Mouse (Mus musculus) left cerebral cortex, adult 8-10 months (tissue): ENCODE results near the gene Cxcl16. TPM values are rescaled to one million over a fixed set of nuclear protein-coding genes. Genes with fewer than 3 reads are reported as not detected.
A peak's percentile ranks its signal among the peaks of the same experiment; 100 is the strongest.
"Not testable (repeated sequence)": the region's sequence is repeated elsewhere in the genome, so short reads cannot be mapped to it uniquely, and the experiment has no call there.

Experiments used
- DNase-seq, 2 experiments: peaks; one replicate each; pipeline ENCODE4 v3.0.0; 2022; ENCODE audit warnings: low spot score in 2 of 2
- total RNA-seq, 4 experiments: library from RNA; stranded (reverse); gene quantifications; 2 replicates each; pipeline ENCODE4 v1.2.4; 2022

Cxcl16 gene
- total RNA-seq, 4 experiments from 2014 or later, result 0.97 to 4.6 (median 2.3) TPM

- DNase-seq, result no peak
These were observed 6.3 kb downstream of the Cxcl16 start for GRCm38 (mm10) chr11:70453261-70454044.

- peak; percentile 93 for DNase-seq
These were observed 7.8 kb downstream of the Cxcl16 start, which contains the start of gene Med11 for GRCm38 (mm10) chr11:70451797-70452498. Med11 (plus strand) TSS chr11:70451919.

GRCm38 (mm10) chr11:70450926-70451325 is 8.9 kb downstream of the Cxcl16 start:
- no peak for DNase-seq

GRCm38 (mm10) chr11:70447373-70447772 is 12.4 kb downstream of the Cxcl16 start:
- no peak for DNase-seq

- no peak for DNase-seq
These were observed 13.0 kb downstream of the Cxcl16 start for GRCm38 (mm10) chr11:70446756-70447155.

- no peak for DNase-seq
These were observed 15.1 kb downstream of the Cxcl16 start for GRCm38 (mm10) chr11:70444667-70445066.

DNA sequence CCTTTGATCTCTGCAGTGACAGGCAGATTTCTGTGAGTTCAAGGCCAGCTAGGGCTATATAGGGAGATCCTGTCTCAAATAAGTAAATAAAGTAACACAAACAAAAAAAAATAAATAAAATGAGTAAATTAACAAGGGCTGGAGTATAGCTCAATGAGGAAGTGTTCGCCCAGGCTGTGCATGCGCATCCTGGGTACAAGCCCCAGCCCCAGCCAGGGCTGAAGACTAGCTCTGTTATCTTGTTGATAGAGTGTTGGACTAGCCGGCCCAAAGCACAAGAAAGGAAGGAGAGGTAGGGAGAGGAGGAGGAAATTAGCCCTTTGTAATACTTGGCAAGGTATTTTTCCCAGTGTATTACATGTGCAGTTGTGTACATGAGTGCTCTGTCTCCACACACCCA is 15.8 kb downstream of the Cxcl16 start:
- DNase-seq, result no peak

DNA sequence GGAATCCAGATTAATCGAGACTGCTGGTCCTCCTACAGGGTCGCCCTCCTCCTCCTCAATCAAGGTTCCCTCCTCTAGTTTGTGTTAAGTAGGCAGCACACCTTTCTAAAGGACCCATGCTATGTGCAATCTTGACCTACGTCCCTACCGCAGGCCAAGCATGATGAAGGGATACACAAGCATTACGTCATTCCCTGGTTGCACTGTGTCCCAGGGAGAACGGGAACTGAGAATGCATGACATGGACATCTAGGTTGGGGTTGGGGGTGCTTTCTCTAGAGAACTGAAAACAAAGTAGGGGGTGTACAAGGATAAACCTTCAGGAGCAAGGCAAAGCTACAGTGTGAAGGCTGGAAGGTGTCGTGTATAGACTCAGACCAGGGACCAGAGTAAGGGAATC is 17.9 kb downstream of the Cxcl16 start:
- no peak for DNase-seq

DNA sequence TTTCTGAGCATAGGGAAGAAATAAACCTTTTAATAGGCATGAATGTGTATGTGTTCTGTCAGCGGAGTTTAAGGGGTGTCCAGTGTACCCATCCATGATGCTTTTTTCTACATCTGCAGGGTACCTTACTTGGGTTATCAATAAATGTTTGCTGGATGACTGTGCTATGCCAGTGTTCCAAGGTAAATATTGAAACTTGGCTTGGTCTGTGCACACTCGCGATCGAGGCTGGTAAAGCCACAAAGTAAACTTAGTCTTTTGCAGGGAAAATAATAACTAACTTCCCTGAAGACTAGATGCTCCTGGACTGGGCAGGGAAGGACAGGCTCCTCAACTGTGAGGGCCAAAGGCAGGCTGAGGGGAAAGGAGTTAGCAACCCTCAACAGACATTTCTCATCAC is 19.1 kb downstream of the Cxcl16 start:
- DNase-seq, result no peak

- no peak for DNase-seq
These were observed 20.9 kb downstream of the Cxcl16 start for GRCm38 (mm10) chr11:70438728-70439374.

GRCm38 (mm10) chr11:70437426-70437825 is 22.4 kb downstream of the Cxcl16 start:
- DNase-seq, result no peak

DNA sequence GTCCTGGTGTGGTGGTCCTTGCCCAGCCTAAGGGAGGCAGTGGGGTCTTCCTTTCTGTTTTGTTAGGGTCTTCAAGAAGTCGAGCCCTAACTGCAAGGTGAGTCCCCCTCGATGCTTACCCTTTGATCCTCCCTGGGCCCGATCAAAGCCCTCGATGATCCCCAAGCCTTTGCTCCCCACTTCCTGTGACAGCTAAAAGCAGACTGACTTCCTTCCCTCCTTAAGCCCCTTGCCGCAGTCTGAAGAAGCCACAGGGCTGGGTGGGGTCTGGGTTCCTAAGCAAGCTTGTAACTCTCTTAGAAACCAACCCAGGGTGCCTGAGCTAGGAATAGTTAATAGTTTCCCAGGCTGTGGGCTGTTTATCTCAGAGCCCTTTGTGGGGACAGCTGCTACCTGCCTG is 24.3 kb downstream of the Cxcl16 start:
- no peak for DNase-seq

DNA sequence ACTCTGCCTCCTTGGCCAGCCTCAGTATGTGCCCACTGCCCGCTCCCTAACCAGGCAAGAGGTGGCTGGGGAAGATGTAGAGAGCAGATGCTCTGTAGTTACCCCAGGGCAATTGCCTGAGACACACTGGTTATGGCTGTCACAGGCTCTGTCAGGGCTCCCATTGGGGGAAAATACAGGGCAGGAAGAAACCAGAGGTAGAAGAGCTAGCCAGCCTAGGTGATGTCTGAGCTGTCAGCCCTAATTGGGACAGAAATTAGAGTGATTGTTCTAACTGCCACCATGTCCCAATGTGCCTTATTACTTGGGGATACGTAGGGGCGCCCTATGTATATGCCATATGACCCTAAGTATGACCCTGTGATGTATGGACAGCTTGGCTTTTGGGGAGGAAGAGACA is 25.8 kb downstream of the Cxcl16 start:
- no peak for DNase-seq

GRCm38 (mm10) chr11:70433569-70433943 is 26.2 kb downstream of the Cxcl16 start:
- no peak for DNase-seq

- no peak for DNase-seq
These were observed 26.8 kb downstream of the Cxcl16 start for GRCm38 (mm10) chr11:70432895-70433568.

- peak; percentile 95 to 98 for DNase-seq
These were observed 27.5 kb downstream of the Cxcl16 start, which contains the start of gene Arrb2 for GRCm38 (mm10) chr11:70432048-70432894. Arrb2 (plus strand) TSS chr11:70432635.

DNA sequence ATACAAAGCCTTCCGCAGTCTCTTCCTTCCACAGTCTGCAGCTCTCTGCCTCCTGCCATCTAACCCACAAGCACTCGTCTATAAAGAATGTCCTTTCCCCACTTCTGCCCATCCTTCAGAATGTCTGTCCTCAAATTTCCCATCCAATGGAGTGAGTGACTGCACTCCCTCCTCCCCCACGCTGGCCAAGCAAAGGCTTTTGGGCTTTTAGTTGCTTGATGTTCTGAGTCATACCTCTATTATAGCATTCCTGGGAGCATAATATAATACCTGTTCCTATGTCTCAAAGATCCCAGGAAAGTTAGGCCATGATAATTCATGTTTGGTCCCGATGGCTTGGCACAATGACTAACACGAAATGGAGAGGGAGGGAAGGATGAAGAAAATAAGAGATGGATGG is 28.2 kb downstream of the Cxcl16 start:
- no peak for DNase-seq

- not testable (repeated sequence) for DNase-seq
These were observed 33.2 kb downstream of the Cxcl16 start for GRCm38 (mm10) chr11:70426598-70426997.

DNA sequence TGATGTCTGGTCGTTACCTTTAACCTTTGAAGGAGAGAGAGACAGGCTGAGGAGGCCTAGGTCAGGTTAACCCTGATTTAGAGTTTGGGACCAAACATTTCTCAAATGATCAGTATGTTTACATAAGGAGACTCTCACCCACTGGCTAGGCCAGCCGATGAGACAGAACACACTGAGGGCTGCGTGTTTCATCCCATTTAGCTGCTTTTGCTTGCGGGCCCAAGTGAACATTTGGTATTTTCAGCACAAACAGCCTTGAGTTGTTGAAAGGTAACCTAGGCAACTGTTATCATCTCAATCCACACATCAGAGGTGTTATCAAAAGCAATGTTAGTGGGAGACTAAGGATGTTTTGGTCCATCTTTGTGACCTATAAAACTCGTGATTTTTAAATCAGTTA is 40.3 kb downstream of the Cxcl16 start:
- DNase-seq, result no peak

DNA sequence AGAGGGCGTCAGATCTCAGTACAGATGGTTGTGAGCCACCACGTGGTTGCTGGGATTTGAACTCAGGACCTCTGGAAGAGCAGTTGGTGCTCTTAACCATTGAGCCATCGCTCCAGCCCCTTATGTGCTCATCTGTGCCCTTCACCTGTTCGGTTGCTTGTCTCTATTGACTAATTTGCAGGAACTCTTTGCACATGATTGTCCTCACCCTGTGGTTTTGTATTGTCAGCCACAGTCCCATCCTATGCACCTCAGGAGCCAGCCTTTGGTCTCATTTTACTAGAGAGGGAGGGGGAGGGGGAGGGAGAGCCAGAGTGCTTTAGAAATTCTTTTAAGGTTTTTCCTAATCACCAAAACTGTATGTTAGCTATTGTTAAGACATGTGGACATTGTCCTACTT is 41.6 kb downstream of the Cxcl16 start:
- DNase-seq, result no peak

GRCm38 (mm10) chr11:70413961-70414360 is 45.8 kb downstream of the Cxcl16 start:
- peak in 1 of 2 experiments; percentile 42 for DNase-seq
